28 mouse cellular contexts compared by ENCODE assay signal in the genomic region with DNA sequence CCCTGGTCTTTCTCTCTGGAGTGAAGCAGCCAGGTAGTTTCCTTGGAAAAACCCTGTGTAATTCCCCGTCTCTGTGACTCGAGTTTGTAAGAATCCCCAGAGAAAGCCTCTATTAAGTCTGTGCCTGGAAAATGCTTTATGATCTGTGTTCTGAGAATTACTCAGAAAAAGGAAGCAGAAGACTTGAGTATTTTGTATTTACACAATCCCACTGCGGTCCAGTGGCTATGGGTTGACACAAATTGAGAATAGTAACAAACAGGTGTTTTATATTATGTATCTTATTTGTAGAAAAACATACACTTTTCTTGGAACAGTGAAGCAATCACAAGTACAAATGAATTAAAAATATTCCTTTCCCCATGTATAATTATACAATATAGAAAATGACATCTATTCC. TPM values are rescaled to one million over a fixed set of nuclear protein-coding genes. Genes with fewer than 3 reads are reported as not detected.
DNase-seq lines count a peak whose midpoint lies in the region; ATAC-seq and TF ChIP-seq lines count a peak whose summit lies in the region.
"Had no signal": no experiment of that assay in that cellular context is flagged by ENCODE, and none has a peak within 500 bp of the region (broad histone marks: within the 10 kb centered on the region; RNA-seq: fewer than 3 reads in every experiment).

No protein-coding gene starts in this region.

- no peaks in the 10 kb centered on the region for H3K9me3 ChIP-seq in liver, postnatal 0 days (ENCODE audit: low read length)
- no peaks in the 10 kb centered on the region for H3K9me3 ChIP-seq in liver, embryonic 11.5 days (ENCODE audit: control insufficient read depth, low read length)
- no peaks in the 10 kb centered on the region for H3K9me3 ChIP-seq in CH12.LX (replicated peaks; ENCODE audit: low read length)
- H3K9me3 ChIP-seq in forebrain, embryonic 16.5 days (ENCODE audit: control insufficient read depth, low read length): no peaks in the 10 kb centered on the region
- H3K9me3 ChIP-seq: embryonic facial prominence, embryonic 10.5 days; embryonic facial prominence, embryonic 13.5 days; forebrain, embryonic 12.5 days; forebrain, embryonic 15.5 days; G1E; heart, embryonic 12.5 days; heart, embryonic 15.5 days had no signal

- H3K4me2 ChIP-seq in liver, postnatal 0 days (ENCODE audit: low read depth, low read length): peak overlapping the region; percentile 44; the same call in 1 of the 2 replicates
- no peak overlapping the region for H3K4me2 ChIP-seq in liver, embryonic 11.5 days
- peak overlapping the region; percentile 41; the same call in 1 of the 2 replicates for H3K4me2 ChIP-seq in CH12.LX (ENCODE audit: insufficient read depth, low read depth, poor library complexity, severe bottlenecking)
- no peak overlapping the region for H3K4me2 ChIP-seq in forebrain, embryonic 16.5 days (ENCODE audit: low read length)
- H3K4me2 ChIP-seq: embryonic facial prominence, embryonic 13.5 days; forebrain, embryonic 12.5 days; forebrain, embryonic 15.5 days; heart, embryonic 12.5 days; heart, embryonic 15.5 days; hindbrain, embryonic 14.5 days had no signal

- 0 out of 2 replicates have a peak, but pooled peaks cover 2% of the 10 kb centered on the region for H3K4me1 ChIP-seq in liver, postnatal 0 days (ENCODE audit: insufficient read depth)
- no peaks in the 10 kb centered on the region; the same call in 1 of the 2 replicates for H3K4me1 ChIP-seq in liver, embryonic 11.5 days (replicated peaks; ENCODE audit: control insufficient read depth, insufficient read depth, low read length)
- peaks cover 0 to 10% of the 10 kb centered on the region in 2 experiments; a peak in 2 of 4 replicates for H3K4me1 ChIP-seq in CH12.LX (ENCODE audit: control insufficient read depth in 1 of 2, insufficient read depth in 2 of 2)
- no peaks in the 10 kb centered on the region for H3K4me1 ChIP-seq in forebrain, embryonic 16.5 days (replicated peaks; ENCODE audit: control insufficient read depth, insufficient read depth, low read length)
- H3K4me1 ChIP-seq: forebrain, embryonic 12.5 days; forebrain, embryonic 15.5 days had no signal

- H3K27ac ChIP-seq in liver, postnatal 0 days (ENCODE audit: low read depth): 0 out of 2 replicates have a peak overlapping the region, but pooled peaks have one; percentile 16
- H3K27ac ChIP-seq in liver, embryonic 11.5 days (ENCODE audit: low read depth, low read length): no peak overlapping the region
- no peak overlapping the region for H3K27ac ChIP-seq in CH12.LX (ENCODE audit: insufficient read depth, low read depth)
- H3K27ac ChIP-seq in forebrain, embryonic 16.5 days (ENCODE audit: low read length): no peak overlapping the region
- H3K27ac ChIP-seq: embryonic facial prominence, embryonic 10.5 days; embryonic facial prominence, embryonic 13.5 days; forebrain, embryonic 12.5 days; forebrain, embryonic 15.5 days; gastrocnemius, adult 2 months; heart, embryonic 15.5 days; hindbrain, embryonic 14.5 days; hindbrain, postnatal 0 days had no signal

- no peaks in the 10 kb centered on the region for H3K36me3 ChIP-seq in liver, postnatal 0 days (replicated peaks; ENCODE audit: insufficient read depth, low read length)
- no peaks in the 10 kb centered on the region for H3K36me3 ChIP-seq in liver, embryonic 11.5 days (ENCODE audit: control insufficient read depth, insufficient read depth, low read length)
- no peaks in the 10 kb centered on the region for H3K36me3 ChIP-seq in CH12.LX (replicated peaks in 1 of 2; ENCODE audit: control insufficient read depth in 1 of 2, insufficient read depth in 1 of 2, low read length in 1 of 2)
- H3K36me3 ChIP-seq in forebrain, embryonic 16.5 days (ENCODE audit: control insufficient read depth, insufficient read depth): peaks cover 16% of the 10 kb centered on the region
- H3K36me3 ChIP-seq: G1E had no signal

- no peak for TF ChIP-seq CTCF in liver, postnatal 0 days (IDR thresholded peaks at IDR 0.05; ENCODE audit: low read depth)
- no peak for TF ChIP-seq CTCF in CH12.LX (conservative IDR thresholded peaks at IDR 0.05 in 1 of 2, IDR thresholded peaks at IDR 0.05 in 1 of 2; ENCODE audit: low read depth in 2 of 2, low read length in 2 of 2)

- H3K9ac ChIP-seq in liver, postnatal 0 days (replicated peaks): no peak overlapping the region
- H3K9ac ChIP-seq in liver, embryonic 11.5 days (ENCODE audit: low read depth, low read length): no peak overlapping the region
- H3K9ac ChIP-seq in CH12.LX (ENCODE audit: insufficient read depth, low read depth): no peak overlapping the region
- no peak overlapping the region for H3K9ac ChIP-seq in forebrain, embryonic 16.5 days (replicated peaks; ENCODE audit: low read depth, low read length)
- H3K9ac ChIP-seq: embryonic facial prominence, embryonic 13.5 days; forebrain, embryonic 12.5 days; forebrain, embryonic 15.5 days; heart, embryonic 12.5 days; heart, embryonic 15.5 days; hindbrain, embryonic 14.5 days had no signal

- H3K4me3 ChIP-seq in liver, postnatal 0 days (ENCODE audit: low read depth, low read length): no peak overlapping the region
- H3K4me3 ChIP-seq in liver, embryonic 11.5 days (ENCODE audit: low read depth, low read length): no peak overlapping the region
- H3K4me3 ChIP-seq in CH12.LX (replicated peaks in 1 of 3; ENCODE audit: low read depth in 2 of 3, low read length in 2 of 3, poor library complexity in 1 of 3): no peak overlapping the region
- no peak overlapping the region for H3K4me3 ChIP-seq in forebrain, embryonic 16.5 days (replicated peaks; ENCODE audit: low read length)
- H3K4me3 ChIP-seq: embryonic facial prominence, embryonic 10.5 days; embryonic facial prominence, embryonic 13.5 days; erythroblast, embryonic 14.5 days; forebrain, embryonic 12.5 days; forebrain, embryonic 15.5 days; gastrocnemius, adult 2 months; heart, embryonic 12.5 days; heart, embryonic 15.5 days had no signal

- no peaks in the 10 kb centered on the region for H3K79me2 ChIP-seq in CH12.LX (replicated peaks; ENCODE audit: control insufficient read depth, extremely low read depth, insufficient read depth, poor library complexity, severe bottlenecking)

- TF ChIP-seq POLR2A in CH12.LX (IDR thresholded peaks at IDR 0.05; ENCODE audit: low read depth, low read length): no peak

- in situ Hi-C loops in CH12.LX (cut with MboI; ENCODE audit: low pct_ligation_motif_present, low pct_unique_long_range_greater_than_20kb, low sequenced_read_pairs): no loop called here

- no peak for TF ChIP-seq EP300 in liver, postnatal 0 days (IDR thresholded peaks at IDR 0.05; ENCODE audit: low read depth)
- TF ChIP-seq EP300 in CH12.LX (IDR thresholded peaks at IDR 0.05; ENCODE audit: low read length): peak; percentile 58; the same call in 1 of the 2 replicates

- DNase-seq in liver, postnatal 0 days: no peak
- DNase-seq in liver, embryonic 11.5 days (ENCODE audit: low spot score): no peak
- no peak for DNase-seq in CH12.LX (ENCODE audit: extremely low read depth)
- no peak for DNase-seq in left cerebral cortex, adult 9 months (ENCODE audit: low spot score in 2 of 2)
- DNase-seq in layer of hippocampus, adult 11-12 months (ENCODE audit: low spot score): no peak
- DNase-seq: adrenal gland, adult 8-10 months; adrenal gland, postnatal 25 days; cerebellum, adult 18-20 months; cerebellum, adult 9-10 months; cerebellum, postnatal 14 days; embryo, embryonic 11 days; gastrocnemius, adult 2 months; gastrocnemius, postnatal 14 days; heart, postnatal 36 days had no signal

- ATAC-seq in liver, postnatal 0 days: no peak
- no peak for ATAC-seq in liver, embryonic 11.5 days (replicated peaks; ENCODE audit: low FRiP score)
- ATAC-seq in common myeloid progenitor, adult 5-6 weeks (replicated peaks; ENCODE audit: low read depth, poor library complexity, severe bottlenecking): 0 out of 2 replicates have a peak, but pooled peaks have one; percentile 18
- ATAC-seq in megakaryocyte, adult 5-6 weeks (ENCODE audit: poor library complexity, severe bottlenecking): peak; percentile 41
- ATAC-seq in forebrain, embryonic 16.5 days: no peak
- ATAC-seq: forebrain, embryonic 15.5 days; hindbrain, postnatal 0 days; inflammation-experienced regulatory T-cells, adult 6 months had no signal

- no peaks in the 10 kb centered on the region for H3K27me3 ChIP-seq in liver, postnatal 0 days (ENCODE audit: insufficient read depth, low read length)
- no peaks in the 10 kb centered on the region for H3K27me3 ChIP-seq in liver, embryonic 11.5 days (replicated peaks; ENCODE audit: control insufficient read depth, insufficient read depth, low read length)
- no peaks in the 10 kb centered on the region for H3K27me3 ChIP-seq in CH12.LX (replicated peaks)
- H3K27me3 ChIP-seq in forebrain, embryonic 16.5 days (replicated peaks; ENCODE audit: control insufficient read depth, insufficient read depth, low read length): no peaks in the 10 kb centered on the region
- H3K27me3 ChIP-seq: embryonic facial prominence, embryonic 13.5 days; forebrain, embryonic 12.5 days; forebrain, embryonic 15.5 days; heart, embryonic 12.5 days; heart, embryonic 15.5 days had no signal

- dilution Hi-C loops in CH12.LX (cut with MboI; ENCODE audit: extremely low pct_ligation_motif_present, extremely low pct_unique_long_range_greater_than_20kb, low sequenced_read_pairs): no loop called here

- 58% methylated on average over 3 of the region's 3 CpGs for WGBS in liver, postnatal 0 days (ENCODE audit: insufficient replicate concordance)
- 79% methylated on average over 3 of the region's 3 CpGs for WGBS in liver, embryonic 11.5 days
- WGBS in forebrain, embryonic 16.5 days: 84% methylated on average over 3 of the region's 3 CpGs

- TF ChIP-seq RAD21 in CH12.LX (IDR thresholded peaks at IDR 0.05; ENCODE audit: low read depth, low read length): no peak

TF ChIP-seq in CH12.LX, 34 proteins besides CTCF, POLR2A, EP300 and RAD21 (continues in another document):
- no peak for TF ChIP-seq SIN3A (IDR thresholded peaks at IDR 0.05; ENCODE audit: low read length)
- TF ChIP-seq TBP (conservative IDR thresholded peaks at IDR 0.05; ENCODE audit: low read depth, low read length): no peak
- peak; percentile 67 for TF ChIP-seq IRF4 (IDR thresholded peaks at IDR 0.05; ENCODE audit: low read depth, low read length)
- no peak for TF ChIP-seq BHLHE40 (IDR thresholded peaks at IDR 0.05; ENCODE audit: low read depth, low read length)
- TF ChIP-seq HCFC1 (IDR thresholded peaks at IDR 0.05; ENCODE audit: low read depth, low read length): no peak
- peak; percentile 22; the same call in 1 of the 2 replicates for TF ChIP-seq ETS1 (conservative IDR thresholded peaks at IDR 0.05; ENCODE audit: low read depth, low read length)
- no peak for TF ChIP-seq MYC (IDR thresholded peaks at IDR 0.05; ENCODE audit: low read depth, low read length)

RNA-seq across cellular contexts. Expression of a gene that starts 53.4 kb away (rescaled TPM):
- 4.0 and 4.4 TPM in 2 replicates for polyA plus RNA-seq in liver, postnatal 0 days (2015; fragmentation: Nextera tagmentation; extraction: Ambion mirVana)
- polyA plus RNA-seq in liver, embryonic 11.5 days (2014; fragmentation: Nextera tagmentation; extraction: Ambion mirVana): 16.6 and 17.5 TPM in 2 replicates
- total RNA-seq in CH12.LX (2012; rRNA removed): 1.3 and 1.5 TPM in 2 replicates
- total RNA-seq in CH12.LX (2014; rRNA removed): 1.9 and 2.0 TPM in 2 replicates
- polyA plus RNA-seq in CH12.LX (2012; ENCODE audit: insufficient read length, low read depth): 2.0 TPM in 2 replicates
- 26.1 and 33.1 TPM in 2 replicates for total RNA-seq in common myeloid progenitor, adult 5-6 weeks (2017)
- total RNA-seq in megakaryocyte, adult 5-6 weeks (2015): 2.5 and 3.4 TPM in 2 replicates
- 4.5 and 6.3 TPM in 2 replicates for total RNA-seq in megakaryocyte, adult 5-6 weeks (2017)
- 269 and 295 TPM in 2 replicates for polyA plus RNA-seq in forebrain, embryonic 16.5 days (2015; fragmentation: Nextera tagmentation; extraction: Ambion mirVana)
- polyA plus RNA-seq: erythroblast, embryonic 14.5 days; G1E had no signal

Comparison
In these comparisons a context has a peak if more than half of its experiments do, and no peak if none do; other contexts are left out.
1. H3K4me2 ChIP-seq: peak in liver, postnatal 0 days (single experiment) and CH12.LX (single experiment); none in liver, embryonic 11.5 days (single experiment) and forebrain, embryonic 16.5 days (single experiment).
2. ATAC-seq: peak in common myeloid progenitor, adult 5-6 weeks (single experiment) and megakaryocyte, adult 5-6 weeks (single experiment); none in liver, postnatal 0 days (single experiment), liver, embryonic 11.5 days (single experiment) and forebrain, embryonic 16.5 days (single experiment).
3. RNA of a gene that starts 53.4 kb away (polyA plus RNA-seq): 269 to 295 TPM in forebrain, embryonic 16.5 days; 16.6 to 17.5 TPM in liver, embryonic 11.5 days, 4.0 to 4.4 TPM in liver, postnatal 0 days and 2.0 TPM in CH12.LX; every median in the first group is over 10 times any median in the second.